Mouse (Mus musculus): ENCODE measurements around the gene Prkcb.

Gene Prkcb

GRCm38 (mm10) chr7:122512430-122512966 lies 223.9 kb downstream of the Prkcb start:
- DNase-seq (ENCODE audit: low read depth, low spot score), result no peak

DNA sequence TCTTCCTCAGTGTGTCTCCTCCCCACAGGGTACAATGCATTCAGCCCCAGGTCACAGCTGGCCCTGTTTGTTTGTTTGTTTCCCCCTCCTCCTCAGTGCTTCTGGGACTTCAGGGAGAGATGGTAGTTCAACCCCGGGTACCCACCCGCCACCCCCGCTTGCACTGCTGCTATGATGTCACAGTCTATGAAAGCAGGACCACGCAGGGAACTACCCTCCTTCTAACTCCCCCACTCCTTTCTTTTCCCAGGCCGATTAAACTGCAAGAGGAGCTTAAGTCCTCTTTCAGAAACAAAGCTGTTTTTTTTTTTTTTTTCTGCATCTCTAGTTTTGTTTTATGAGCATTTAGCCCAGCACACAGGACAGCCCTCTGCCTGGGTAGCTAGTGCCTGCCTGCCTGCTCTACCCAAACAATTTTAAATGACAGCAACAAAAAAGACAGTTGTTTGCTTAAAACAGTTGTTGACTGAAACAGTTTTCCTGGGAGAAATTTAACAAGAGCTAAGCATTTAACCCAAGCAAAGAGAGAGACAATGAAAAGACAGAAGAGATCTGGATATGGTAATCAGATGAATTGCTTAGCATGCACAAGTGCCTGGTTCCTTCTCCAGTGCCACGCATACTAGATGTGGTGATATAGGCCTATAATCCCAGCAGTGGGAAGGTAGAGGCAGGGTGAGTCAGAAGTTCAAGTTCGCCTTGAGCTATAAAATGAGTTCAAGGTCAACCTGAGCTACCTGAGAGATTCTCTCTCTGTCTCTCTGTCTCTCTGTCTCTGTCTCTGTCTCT lies 232.5 kb downstream of the Prkcb start:
- DNase-seq (ENCODE audit: low read depth, low spot score), result no peak

- DNase-seq (ENCODE audit: low read depth, low spot score), result no peak
Observed at GRCm38 (mm10) chr7:122528201-122528600, 239.7 kb downstream of the Prkcb start.

GRCm38 (mm10) chr7:122528646-122529045 lies 240.1 kb downstream of the Prkcb start:
- no peak for DNase-seq (ENCODE audit: low read depth, low spot score)

DNA sequence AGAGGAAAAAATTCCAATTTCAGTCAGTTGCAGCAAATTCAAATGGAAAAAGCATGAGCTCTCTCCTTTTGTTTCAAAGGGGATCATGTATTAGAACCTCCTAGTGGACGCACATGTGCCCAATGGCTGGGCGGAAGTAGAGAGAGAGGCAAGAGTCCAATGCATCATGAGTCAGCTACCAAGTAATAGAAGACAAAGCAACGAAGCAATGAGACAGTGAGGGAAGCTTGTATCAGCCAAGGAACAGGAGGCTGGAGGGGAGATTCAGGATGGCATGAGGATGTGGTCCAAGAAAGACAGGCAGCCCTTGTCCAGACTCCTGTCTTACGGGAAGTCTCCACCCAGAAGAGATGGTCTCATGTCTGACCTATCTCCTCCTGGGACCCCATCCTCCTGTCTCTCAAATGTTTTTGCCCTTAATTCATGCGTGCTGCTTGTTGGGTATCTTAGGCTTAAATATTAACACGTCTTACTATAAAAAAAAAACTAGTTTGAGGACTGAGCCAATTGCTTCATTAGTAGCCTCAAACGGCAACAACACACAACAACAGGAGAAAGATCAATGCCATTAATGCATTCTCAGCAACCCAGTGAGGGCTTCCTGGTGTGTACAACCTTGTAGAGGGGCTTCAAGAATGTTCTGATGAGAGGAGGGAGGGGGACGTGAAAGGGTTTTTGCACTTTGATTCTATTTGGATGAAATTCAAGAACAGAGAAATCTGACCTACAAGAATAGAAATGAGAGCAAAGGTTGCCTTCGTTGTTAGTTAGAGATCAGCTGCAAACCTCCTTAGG lies 245.2 kb downstream of the Prkcb start:
- DNase-seq (ENCODE audit: low read depth, low spot score), result no peak

GRCm38 (mm10) chr7:122544616-122545015 lies 256.1 kb downstream of the Prkcb start:
- DNase-seq (ENCODE audit: low read depth, low spot score), result no peak

DNA sequence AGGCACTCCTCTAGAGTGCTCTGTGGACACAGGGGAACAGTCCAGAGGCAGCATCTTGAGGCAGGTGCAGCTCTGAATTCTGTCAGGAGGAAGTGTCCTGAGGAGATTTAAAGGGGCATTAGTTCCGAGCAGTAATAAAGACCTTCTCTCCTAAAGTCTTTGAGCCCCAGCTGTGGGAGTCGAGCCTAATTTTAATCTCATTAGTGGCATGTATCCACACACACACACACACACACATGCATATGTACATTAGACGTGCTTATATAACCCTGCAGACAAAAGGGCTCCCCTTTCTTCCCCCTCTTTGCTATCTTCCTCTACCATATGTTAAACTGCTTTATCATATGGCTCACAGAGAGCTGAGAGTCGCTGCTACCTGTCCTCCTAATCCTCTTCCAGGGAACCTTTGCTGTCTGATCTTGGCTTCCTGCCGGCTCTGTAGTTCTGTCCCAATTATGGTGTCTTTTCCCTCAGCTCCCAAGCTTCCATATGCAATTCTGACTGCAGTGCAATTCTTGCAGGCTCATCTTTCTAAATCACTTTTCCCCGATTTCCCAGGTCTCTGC lies 268.1 kb downstream of the Prkcb start:
- no peak for DNase-seq (ENCODE audit: low read depth, low spot score)

- no peak for DNase-seq (ENCODE audit: low read depth, low spot score)
Observed at GRCm38 (mm10) chr7:122558085-122558811, 269.7 kb downstream of the Prkcb start.

DNA sequence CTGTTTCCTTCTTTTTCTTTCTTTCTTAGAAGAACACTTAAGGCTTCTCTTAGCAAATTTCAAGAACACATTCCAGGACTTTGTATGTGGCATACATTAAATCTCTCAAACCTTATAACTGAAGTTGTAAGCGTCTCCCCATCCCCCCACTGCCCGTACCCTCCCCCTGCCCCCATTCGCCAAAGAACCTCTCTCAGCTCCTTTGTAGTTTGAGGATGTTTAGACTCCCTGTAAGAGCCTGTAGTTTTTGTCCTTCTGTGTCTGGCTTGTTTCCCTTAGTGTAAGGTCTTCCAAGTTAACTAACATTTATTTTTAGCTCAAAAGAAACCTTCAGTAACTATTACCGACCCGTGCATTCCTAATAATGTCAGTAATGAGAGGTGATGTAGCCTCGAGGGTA lies 270.4 kb downstream of the Prkcb start:
- no peak for DNase-seq (ENCODE audit: low read depth, low spot score)

DNA sequence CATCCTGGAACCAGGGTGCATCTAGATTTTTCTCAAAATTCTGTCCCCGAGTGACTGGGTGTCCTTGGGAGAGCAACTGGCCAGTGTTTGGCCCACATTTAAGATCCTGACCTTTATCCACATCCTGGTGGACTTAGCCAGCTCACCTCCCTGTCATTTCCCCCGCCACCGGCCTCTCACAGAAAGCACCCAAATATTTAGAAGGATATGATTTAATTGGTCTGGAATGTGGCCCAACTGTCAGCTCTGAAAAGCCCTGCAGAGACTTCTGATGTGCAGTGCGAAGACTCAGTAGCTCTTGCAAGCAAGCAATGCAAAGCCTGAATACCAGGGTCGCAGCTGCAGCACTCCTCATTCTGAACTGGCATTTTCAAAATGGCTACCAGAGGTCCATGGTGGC lies 274.0 kb downstream of the Prkcb start:
- DNase-seq (ENCODE audit: low read depth, low spot score), result no peak

DNA sequence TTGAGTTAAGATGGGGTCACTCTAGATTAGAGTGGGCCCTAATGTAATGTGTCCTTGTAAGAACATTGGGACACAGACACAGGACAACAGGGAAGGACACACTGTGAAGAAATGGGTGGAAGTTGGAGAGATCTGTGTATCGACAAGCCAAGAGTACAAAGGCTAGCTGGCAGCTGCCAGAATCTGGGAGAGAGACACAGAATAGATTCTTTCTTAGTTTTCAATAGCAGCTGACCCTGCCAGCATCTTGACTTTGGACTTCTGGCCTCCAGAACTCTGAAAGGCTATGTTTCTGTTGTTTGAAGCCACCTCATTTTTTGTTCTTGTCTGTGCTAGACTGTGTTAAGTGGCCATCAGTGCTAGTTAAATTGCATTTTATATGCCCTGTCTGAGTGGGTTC lies 276.8 kb downstream of the Prkcb start:
- DNase-seq (ENCODE audit: low read depth, low spot score), result no peak

- DNase-seq (ENCODE audit: low read depth, low spot score), result no peak
Observed at GRCm38 (mm10) chr7:122566011-122566410, 277.5 kb downstream of the Prkcb start.

DNA sequence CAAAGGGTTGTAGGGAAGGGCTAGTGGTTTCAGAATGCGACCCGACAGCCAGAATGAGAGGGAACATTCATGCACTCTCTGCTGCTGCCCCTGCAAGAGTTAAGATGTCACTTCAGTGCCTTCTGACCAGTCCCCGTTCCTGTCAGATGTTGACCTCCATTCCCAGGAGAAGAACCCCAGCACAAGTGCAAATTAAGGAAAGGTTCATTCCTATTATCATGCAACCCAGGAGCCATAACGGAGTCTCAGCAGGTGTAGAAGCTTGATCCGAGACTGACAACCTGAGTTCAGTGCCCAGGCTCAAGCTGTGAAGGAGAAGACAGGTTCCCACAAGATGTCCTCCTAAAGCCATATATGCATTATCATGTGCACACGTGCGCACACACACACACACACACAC lies 280.2 kb downstream of the Prkcb start:
- DNase-seq (ENCODE audit: low read depth, low spot score), result no peak

DNA sequence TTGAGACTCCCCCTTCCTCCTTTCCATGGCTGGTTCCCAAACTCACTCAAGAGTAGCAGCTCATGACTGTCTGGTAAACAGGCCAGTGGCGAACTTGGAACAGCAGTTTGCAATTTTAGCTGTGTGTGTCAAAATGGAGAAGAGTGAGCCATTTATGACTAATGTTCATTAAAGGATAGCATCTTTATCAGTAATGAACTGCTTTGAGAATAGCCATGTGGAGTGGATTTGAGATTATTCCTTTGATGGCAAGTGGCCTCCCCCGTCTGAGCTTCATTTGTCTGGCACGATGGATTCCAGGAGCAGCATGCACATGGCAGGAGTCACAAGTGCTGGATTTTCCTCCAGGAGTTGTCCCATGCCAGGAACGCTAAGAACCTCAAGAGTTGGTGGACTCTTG lies 281.9 kb downstream of the Prkcb start:
- DNase-seq (ENCODE audit: low read depth, low spot score), result no peak

DNA sequence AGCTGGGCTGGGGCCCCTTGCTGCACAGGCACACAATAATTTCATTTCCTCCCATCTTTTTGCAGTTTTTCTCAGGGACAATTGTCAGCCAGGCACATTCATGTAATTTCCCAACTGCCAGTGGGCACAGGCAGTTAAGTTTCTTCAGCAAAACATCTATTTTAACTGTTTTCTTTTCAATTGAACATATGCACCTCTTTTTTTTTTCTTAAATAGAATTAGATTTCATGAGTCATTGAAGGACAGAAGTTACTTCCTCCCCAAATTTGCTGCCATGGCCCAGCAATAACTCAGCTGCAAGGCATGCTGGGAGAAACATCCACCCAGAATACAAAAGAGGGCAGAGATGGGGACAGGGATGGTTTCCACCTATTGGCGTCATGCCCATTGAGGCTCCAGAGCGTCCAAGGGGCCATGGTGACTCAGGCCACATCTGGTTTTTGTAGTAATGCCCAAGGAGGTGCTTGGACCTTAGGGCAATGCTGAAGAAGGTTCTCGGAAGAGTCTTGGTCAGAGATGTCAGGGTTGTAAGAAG lies 284.6 kb downstream of the Prkcb start:
- DNase-seq (ENCODE audit: low read depth, low spot score), result no peak

DNA sequence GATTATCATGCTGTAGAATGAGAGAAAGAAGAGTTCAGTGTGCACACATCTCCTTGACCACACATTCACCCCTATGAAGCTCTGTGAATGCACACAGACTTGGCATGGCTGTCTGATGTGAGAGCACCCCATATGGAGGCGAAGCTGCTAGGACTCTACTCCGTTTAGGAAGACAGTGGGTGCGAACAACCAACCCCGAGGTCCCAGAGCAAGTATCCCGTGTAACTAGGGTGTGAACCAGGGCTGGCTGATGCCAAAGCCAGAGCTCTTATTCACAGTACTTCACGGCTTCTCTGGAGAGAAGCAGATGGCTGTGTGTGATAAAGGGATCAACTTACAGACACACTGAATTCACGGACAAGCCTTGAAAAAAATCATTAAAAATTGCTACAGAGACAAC lies 285.9 kb downstream of the Prkcb start:
- DNase-seq (ENCODE audit: low read depth, low spot score), result no peak

DNA sequence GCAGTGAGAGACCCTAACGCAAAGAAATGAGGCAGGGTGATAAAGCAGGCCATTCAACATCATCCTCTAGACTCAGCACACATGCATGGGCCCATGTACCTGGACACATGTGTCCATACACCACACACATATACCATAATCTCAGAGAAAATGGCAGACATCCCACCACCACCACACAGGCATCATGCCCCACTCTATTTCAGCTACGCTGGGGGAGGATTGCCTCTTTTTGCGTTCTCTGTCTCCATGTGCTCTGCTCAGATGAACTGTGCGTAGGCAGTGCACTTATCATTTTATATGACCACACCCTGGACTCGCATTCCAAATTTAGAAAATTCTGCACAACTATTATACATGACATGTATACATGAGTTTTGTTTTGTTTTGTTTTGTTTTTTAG lies 286.5 kb downstream of the Prkcb start:
- DNase-seq (ENCODE audit: low read depth, low spot score), result no peak

DNA sequence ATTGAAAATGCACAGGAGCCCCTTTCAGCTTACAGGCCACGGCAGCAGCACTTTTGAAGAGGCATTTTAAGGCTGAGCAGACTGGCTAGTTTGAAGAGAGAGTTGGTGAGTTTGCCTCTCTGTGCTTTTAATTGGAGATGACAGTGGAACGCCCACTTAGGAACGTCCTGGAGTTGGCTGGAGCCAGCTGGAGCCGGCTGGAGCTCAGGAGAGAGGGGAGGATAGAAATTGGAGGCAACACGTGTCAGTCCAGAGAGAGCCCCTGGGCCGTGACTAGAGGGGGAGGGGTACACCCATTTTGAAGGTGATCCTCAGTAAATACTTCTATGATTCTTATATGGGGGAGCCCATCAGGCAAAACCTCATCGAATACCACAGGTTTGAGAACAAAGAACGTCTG lies 287.0 kb downstream of the Prkcb start:
- no peak for DNase-seq (ENCODE audit: low read depth, low spot score)

GRCm38 (mm10) chr7:122577571-122577970 lies 289.0 kb downstream of the Prkcb start:
- no peak for DNase-seq (ENCODE audit: low read depth, low spot score)

- no peak for DNase-seq (ENCODE audit: low read depth, low spot score)
Observed at GRCm38 (mm10) chr7:122579461-122580157, 291.1 kb downstream of the Prkcb start.

DNA sequence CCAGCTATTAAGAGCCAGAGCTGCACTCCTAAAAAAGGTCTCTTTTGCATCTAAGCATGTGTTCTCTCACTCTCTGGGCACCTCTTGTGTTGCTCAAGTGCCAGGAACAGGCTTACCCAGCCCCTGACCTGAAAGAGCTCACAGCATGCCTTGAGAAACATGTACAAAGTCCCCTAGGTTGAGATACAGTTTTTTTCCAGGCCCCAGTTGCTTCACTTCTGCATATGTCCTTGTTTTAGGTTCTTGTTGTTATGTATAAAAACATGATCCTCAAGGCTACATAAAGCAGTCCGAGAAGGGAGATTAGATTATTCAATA lies 291.6 kb downstream of the Prkcb start:
- DNase-seq (ENCODE audit: low read depth, low spot score), result no peak
